Mouse (Mus musculus): ENCODE measurements at regions not wholly inside any gene's neighbourhood (a gene's known extent, or its start where the extent isn't known, plus 50 kb on each side); places are given as distances from the start of the nearest gene placed in this dataset.

DNA sequence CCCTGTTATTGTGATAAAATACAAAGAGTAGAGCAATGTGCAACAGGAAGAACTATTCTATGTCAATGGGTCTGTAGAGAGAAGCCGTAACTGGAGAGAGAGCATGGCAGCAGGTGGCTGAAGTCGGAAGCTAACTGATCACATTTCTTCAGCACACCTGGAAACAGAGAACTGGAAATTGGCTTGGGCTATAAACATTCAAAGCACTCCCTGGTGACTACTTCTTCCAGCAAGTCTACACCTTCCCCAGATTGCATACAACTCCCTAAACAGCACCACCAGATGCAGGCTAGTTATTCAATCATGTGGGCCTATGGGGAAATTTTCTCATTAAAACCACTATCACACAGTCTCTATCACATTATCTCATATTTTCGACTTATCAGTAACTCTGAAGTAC is 413.4 kb downstream of the Basp1 start:
- WGBS = 77% methylated on average over 3 of the region's 3 CpGs
- Histone ChIP-seq H3K4me3 (no peak overlapping the region), H3K27ac (no peak overlapping the region), H3K9ac (no peak overlapping the region), H3K4me2 (replicated peaks) (no peak overlapping the region), H3K27me3 (no peaks in the 10 kb centered on the region), H3K4me1 (no peaks in the 10 kb centered on the region), H3K36me3 (no peaks in the 10 kb centered on the region), H3K9me3 (no peaks in the 10 kb centered on the region)
- no peak for ATAC-seq (ENCODE audit: insufficient number of reproducible peaks, insufficient read depth, low FRiP score, low TSS enrichment)

DNA sequence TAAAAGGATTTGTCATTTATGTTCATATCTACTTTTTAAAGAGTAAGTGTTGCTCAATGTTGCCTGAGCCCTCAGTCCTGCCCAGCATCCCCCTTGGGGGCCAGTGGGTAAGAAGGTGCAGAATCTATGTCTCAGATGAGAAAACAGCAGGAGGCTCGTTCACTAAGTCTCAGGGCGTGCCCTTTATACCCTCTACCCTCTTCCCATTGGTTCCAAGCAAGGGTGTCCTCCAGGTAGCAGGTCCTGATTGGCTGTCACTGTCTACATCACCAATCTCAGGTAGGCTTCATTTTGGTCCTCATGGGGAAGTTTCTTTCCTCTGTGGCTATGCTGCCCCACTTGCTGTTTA is 420.3 kb downstream of the Basp1 start:
- no peaks in the 10 kb centered on the region for H3K4me1 ChIP-seq
- H3K4me2 ChIP-seq (replicated peaks) = no peak overlapping the region
- no peak overlapping the region for H3K9ac ChIP-seq
- H3K27ac ChIP-seq = no peak overlapping the region
- H3K36me3 ChIP-seq = no peaks in the 10 kb centered on the region
- H3K4me3 ChIP-seq = no peak overlapping the region
- no peaks in the 10 kb centered on the region for H3K27me3 ChIP-seq
- 87% methylated on average over 2 of the region's 2 CpGs for WGBS
- no peaks in the 10 kb centered on the region for H3K9me3 ChIP-seq
- no peak for ATAC-seq (ENCODE audit: insufficient number of reproducible peaks, insufficient read depth, low FRiP score, low TSS enrichment)

DNA sequence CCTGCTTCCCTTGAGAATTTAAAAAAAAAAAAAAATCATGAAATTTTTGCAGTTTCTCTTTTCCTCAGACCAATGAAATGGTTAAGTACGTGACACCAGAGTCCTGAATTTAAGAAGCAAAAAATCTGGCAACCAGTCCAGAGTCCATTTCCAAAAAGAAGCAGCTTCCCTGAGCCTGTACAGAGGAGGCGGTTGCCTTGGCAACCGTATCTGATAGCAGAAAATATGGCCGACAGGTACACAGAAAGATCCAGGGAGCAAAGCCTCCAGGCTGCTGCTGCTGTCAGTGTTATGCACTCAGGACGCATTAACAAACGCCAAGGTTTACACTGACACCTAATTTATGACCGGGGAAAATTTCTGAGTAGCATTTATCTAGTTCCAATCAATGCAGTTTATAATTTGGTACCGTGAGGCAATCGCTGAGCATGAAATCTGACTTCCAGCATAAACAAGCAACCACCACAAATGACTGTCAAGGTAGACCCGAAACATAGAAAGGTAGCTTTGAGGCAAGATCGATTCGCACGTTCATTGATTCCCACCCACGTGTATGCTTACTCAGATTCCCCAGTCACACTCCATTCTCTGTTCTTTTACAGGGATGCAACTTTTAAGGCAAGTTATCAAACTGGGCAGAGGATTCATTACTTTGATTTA is 420.8 kb downstream of the Basp1 start:
- H3K9ac ChIP-seq = no peak overlapping the region
- no peaks in the 10 kb centered on the region for H3K36me3 ChIP-seq
- no peaks in the 10 kb centered on the region for H3K27me3 ChIP-seq
- H3K9me3 ChIP-seq = no peaks in the 10 kb centered on the region
- 87% methylated on average over 14 of the region's 14 CpGs for WGBS
- no peak overlapping the region for H3K4me3 ChIP-seq
- no peak overlapping the region for H3K4me2 ChIP-seq (replicated peaks)
- no peaks in the 10 kb centered on the region for H3K4me1 ChIP-seq
- H3K27ac ChIP-seq = no peak overlapping the region
- no peak for ATAC-seq (ENCODE audit: insufficient number of reproducible peaks, insufficient read depth, low FRiP score, low TSS enrichment)

DNA sequence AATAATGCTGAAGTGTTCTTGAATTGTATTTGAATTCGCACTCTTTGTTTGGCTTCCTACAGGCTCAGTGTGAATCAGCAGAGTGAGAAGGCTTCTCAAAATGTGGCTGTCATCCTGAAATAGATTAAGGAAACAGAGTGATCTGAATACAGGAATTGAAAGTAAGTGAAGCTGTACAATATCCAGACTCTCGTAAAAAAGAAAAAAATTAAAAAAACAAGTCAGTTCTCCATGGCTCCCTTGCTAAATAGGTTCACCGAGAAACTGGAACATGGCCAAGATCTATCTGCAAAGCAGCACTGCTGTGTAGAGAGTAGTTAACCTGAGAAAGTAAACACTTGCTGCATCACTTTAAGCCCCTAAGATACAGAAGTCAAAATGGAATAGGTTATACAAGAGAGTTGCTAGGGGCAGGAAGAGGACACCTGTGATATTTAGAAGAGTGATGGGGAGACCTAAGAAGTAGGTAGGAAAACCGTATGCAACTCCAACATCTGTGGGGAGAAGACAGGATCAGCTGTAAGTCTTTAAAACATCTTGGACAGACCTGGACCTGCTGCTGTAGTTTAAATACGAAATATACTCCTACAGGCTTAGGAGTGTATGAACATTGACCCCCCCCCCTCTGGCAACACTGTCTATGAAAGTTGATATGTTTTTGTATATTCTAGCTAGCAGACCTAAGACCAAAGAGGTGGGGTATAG is 423.3 kb downstream of the Basp1 start:
- H3K4me1 ChIP-seq = no peaks in the 10 kb centered on the region
- H3K36me3 ChIP-seq = no peaks in the 10 kb centered on the region
- no peak overlapping the region for H3K4me3 ChIP-seq
- no peak for ATAC-seq (ENCODE audit: insufficient number of reproducible peaks, insufficient read depth, low FRiP score, low TSS enrichment)
- H3K27me3 ChIP-seq = no peaks in the 10 kb centered on the region
- H3K9ac ChIP-seq = no peak overlapping the region
- H3K27ac ChIP-seq = no peak overlapping the region
- no peak overlapping the region for H3K4me2 ChIP-seq (replicated peaks)
- WGBS = 60% methylated on average over 5 of the region's 5 CpGs
- H3K9me3 ChIP-seq = no peaks in the 10 kb centered on the region

DNA sequence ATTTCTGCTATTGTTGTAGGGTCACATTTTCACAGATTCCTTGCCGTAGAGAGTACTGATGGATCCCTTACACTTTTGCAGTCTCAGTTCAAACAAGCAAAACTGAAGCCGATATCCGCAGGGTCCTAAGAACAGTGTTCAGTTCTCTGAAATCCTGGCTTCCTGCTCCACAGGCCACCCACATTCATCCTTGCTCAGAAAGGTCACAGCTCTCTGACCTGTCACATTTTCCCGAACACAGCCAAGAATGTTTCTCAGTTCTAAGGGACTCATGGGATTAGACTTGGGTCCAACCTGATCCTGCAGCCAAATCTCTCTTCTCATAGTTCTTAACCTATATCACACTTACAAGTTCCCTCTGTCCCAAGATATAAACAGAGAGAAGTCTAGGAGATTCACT is 432.7 kb downstream of the Basp1 start:
- ATAC-seq (ENCODE audit: insufficient number of reproducible peaks, insufficient read depth, low FRiP score, low TSS enrichment) = no peak
- Histone ChIP-seq H3K4me3 (no peak overlapping the region), H3K36me3 (no peaks in the 10 kb centered on the region)

DNA sequence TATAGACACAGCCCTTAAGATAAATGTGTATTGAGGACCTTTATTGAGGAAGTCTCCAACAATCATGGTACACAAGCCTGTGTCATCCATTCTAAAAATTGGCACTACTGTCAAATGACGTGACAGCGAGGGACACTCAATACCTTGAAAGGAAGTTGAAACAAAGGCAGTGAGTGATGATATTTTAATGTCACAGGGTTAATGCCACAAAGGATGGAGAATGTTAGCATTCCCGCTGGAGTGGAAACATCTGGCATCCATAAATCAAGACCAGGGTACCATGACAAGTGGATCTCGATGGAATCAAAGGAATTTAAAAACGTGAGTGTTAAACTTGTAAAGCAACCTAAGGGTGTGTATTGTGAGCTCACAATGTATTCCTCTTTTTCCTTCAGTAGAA is 441.5 kb downstream of the Basp1 start:
- WGBS = 20% methylated on average over 5 of the region's 5 CpGs
- Histone ChIP-seq H3K9me3 (no peaks in the 10 kb centered on the region), H3K4me2 (replicated peaks) (no peak overlapping the region), H3K4me1 (no peaks in the 10 kb centered on the region; the same call in 1 of the 2 replicates), H3K4me3 (no peak overlapping the region), H3K27me3 (no peaks in the 10 kb centered on the region), H3K9ac (no peak overlapping the region), H3K27ac (no peak overlapping the region), H3K36me3 (no peaks in the 10 kb centered on the region)
- no peak for ATAC-seq (ENCODE audit: insufficient number of reproducible peaks, insufficient read depth, low FRiP score, low TSS enrichment)

More for the DNA sequence above, 432.7 kb downstream of the Basp1 start:
- WGBS = 15% methylated on average over 4 of the region's 4 CpGs
- no peak overlapping the region for H3K9ac ChIP-seq
- no peaks in the 10 kb centered on the region for H3K4me1 ChIP-seq
- H3K9me3 ChIP-seq = no peaks in the 10 kb centered on the region
- H3K4me2 ChIP-seq (replicated peaks) = no peak overlapping the region
- no peak overlapping the region for H3K27ac ChIP-seq
- no peaks in the 10 kb centered on the region for H3K27me3 ChIP-seq

DNA sequence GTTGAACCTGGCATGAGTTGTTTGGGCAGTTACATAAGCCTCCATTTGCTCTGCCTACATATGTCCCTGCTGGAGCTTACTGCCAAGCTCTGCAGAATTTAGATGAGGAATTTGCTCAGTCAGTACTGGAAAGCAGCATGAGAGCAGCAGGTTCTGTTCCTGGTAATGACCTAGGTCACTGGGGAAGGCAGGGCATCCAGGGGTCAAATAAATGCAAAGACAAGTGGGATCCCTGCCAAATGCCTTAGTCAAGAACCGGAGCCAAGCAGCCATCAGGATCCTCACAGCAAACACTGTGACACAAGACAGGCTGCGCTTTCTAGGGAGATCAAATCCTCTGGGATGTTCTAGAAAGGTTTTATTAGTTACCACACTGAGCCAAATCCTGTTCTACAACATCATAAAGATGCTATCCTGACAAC is 444.2 kb downstream of the Basp1 start:
- Histone ChIP-seq H3K9me3 (no peaks in the 10 kb centered on the region), H3K4me3 (no peak overlapping the region), H3K36me3 (no peaks in the 10 kb centered on the region), H3K9ac (no peak overlapping the region), H3K27ac (no peak overlapping the region), H3K4me2 (replicated peaks) (no peak overlapping the region), H3K4me1 (no peaks in the 10 kb centered on the region; the same call in 1 of the 2 replicates), H3K27me3 (no peaks in the 10 kb centered on the region)
- ATAC-seq (ENCODE audit: insufficient number of reproducible peaks, insufficient read depth, low FRiP score, low TSS enrichment) = no peak
- WGBS = 51% methylated on average over 2 of the region's 2 CpGs

DNA sequence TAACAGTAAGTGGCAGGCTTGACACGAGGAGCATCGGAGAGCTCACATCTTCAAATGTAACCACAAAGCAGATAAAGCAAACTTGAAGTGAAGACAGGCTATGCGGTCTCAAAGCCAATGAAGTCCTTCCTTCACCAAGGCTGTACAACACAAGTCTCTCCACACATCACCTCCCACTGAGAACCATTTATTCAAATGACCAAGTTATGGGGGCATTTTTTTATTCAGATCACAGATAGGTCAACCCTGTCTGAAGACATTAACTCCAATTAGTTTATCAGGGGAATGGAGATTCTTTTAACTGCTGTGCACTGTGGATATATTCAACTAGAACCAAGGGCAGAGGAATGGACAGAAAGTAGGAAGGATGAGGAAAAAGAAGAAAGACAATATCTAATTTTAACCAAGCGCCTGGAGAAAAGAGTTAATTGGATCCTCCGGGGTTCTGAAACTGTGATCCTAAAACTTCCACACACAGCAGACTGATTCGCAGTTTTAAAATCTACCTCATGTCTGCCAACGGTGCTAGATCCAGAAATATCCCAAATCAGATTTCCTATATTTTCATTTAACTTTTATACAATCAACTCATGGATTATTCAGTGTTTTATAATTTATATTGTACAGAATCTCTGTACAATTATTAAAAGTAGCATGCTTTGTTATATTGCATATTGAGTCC is 444.8 kb downstream of the Basp1 start:
- Histone ChIP-seq H3K9me3 (no peaks in the 10 kb centered on the region), H3K4me2 (replicated peaks) (no peak overlapping the region), H3K27ac (no peak overlapping the region), H3K4me3 (no peak overlapping the region), H3K36me3 (no peaks in the 10 kb centered on the region), H3K9ac (no peak overlapping the region), H3K4me1 (no peaks in the 10 kb centered on the region; the same call in 1 of the 2 replicates), H3K27me3 (no peaks in the 10 kb centered on the region)
- 88% methylated on average over 7 of the region's 7 CpGs for WGBS
- no peak for ATAC-seq (ENCODE audit: insufficient number of reproducible peaks, insufficient read depth, low FRiP score, low TSS enrichment)

DNA sequence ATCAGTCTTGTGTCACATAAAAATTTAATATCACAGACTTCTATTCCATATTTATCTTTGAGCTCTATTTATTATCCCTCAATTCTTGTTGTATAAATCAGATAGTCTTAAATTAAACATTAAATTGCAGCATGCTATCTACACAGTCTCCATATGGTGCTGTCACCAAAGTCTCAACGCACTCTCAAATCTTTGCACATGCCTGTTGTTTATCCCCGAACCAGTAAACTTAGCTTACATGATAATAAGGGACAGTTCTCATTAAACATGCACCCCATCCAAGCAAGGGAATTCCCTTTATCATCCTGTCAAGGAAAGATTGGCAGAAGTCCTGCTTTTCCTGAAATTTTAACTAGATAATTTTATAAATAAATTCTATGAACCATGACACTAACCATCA is 483.8 kb downstream of the Basp1 start:
- Histone ChIP-seq H3K27ac (no peak overlapping the region), H3K27me3 (no peaks in the 10 kb centered on the region), H3K36me3 (no peaks in the 10 kb centered on the region), H3K9me3 (no peaks in the 10 kb centered on the region), H3K4me3 (no peak overlapping the region), H3K9ac (no peak overlapping the region), H3K4me1 (no peaks in the 10 kb centered on the region), H3K4me2 (replicated peaks) (no peak overlapping the region)
- ATAC-seq (ENCODE audit: insufficient number of reproducible peaks, insufficient read depth, low FRiP score, low TSS enrichment) = no peak
- WGBS = 78% methylated on average over 2 of the region's 2 CpGs

DNA sequence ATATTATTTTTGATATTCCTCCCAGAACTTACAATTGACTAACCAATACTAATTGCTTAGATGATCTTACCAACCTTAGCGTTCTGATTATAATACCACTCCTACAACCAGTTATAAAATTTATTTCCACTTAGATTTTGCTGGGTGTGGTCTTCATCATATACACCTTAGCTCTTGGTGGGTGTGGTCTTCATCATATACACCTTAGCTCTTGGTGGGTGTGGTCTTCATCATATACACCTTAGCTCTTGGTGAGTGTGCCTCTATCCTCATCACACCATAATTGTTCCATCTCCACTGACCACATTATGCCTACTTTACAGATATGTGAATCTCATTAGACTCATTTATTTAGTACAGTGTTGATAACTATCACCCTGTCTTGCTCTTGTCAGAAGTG is 501.7 kb downstream of the Basp1 start:
- no peaks in the 10 kb centered on the region for H3K27me3 ChIP-seq
- H3K27ac ChIP-seq = no peak overlapping the region
- H3K4me2 ChIP-seq (replicated peaks) = no peak overlapping the region
- no peak for ATAC-seq (ENCODE audit: insufficient number of reproducible peaks, insufficient read depth, low FRiP score, low TSS enrichment)
- no peaks in the 10 kb centered on the region for H3K36me3 ChIP-seq
- no peaks in the 10 kb centered on the region for H3K9me3 ChIP-seq
- WGBS = 75% methylated on average over 1 of the region's 1 CpGs
- no peak overlapping the region for H3K4me3 ChIP-seq
- H3K9ac ChIP-seq = no peak overlapping the region
- no peaks in the 10 kb centered on the region for H3K4me1 ChIP-seq

DNA sequence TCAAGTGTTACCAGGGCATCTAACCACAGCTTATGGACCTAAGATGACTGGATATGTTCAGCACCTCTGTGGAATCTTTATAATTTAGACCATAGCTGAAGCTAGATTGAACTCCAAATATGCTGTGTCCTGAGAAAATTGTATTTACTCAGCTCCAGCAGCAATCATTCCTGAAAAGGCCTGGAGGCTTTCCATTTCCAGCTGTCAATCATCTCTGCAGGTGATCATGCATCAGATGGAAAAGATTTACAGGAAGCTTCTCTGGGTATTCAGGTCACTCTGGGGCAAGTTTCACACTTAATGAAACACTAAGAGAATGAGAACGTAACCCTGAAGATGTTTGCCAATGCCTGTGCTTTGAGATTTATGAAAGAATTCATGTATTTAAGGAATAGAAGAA is 502.1 kb downstream of the Basp1 start:
- H3K27me3 ChIP-seq = no peaks in the 10 kb centered on the region
- no peak for ATAC-seq (ENCODE audit: insufficient number of reproducible peaks, insufficient read depth, low FRiP score, low TSS enrichment)
- 65% methylated on average over 1 of the region's 1 CpGs for WGBS

DNA sequence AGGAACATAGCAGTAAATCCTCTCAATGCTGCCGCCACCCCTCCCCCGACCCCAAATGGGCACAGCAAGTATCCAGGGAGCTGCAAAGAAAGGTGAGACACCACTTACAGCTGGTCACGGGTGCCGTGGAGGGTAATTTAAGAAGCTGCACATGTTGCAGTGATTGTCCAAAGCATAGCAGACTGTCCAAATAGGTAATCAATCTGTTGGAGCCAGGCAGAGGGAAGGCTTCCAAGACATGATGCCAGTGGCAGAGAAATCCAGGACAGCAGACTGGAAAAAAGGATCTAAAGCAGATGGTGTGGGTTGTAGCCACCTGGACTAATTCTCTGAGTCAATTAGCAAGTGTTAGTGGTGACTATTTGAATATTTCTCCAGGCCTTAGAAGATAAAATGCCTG is 506.6 kb downstream of the Basp1 start:
- no peak for ATAC-seq (ENCODE audit: insufficient number of reproducible peaks, insufficient read depth, low FRiP score, low TSS enrichment)
- WGBS = 46% methylated on average over 4 of the region's 4 CpGs
- H3K9ac ChIP-seq = no peak overlapping the region

More for the DNA sequence above, 502.1 kb downstream of the Basp1 start:
- H3K9ac ChIP-seq = no peak overlapping the region
- no peaks in the 10 kb centered on the region for H3K36me3 ChIP-seq
- no peaks in the 10 kb centered on the region for H3K4me1 ChIP-seq
- H3K4me3 ChIP-seq = no peak overlapping the region
- no peak overlapping the region for H3K27ac ChIP-seq
- H3K4me2 ChIP-seq (replicated peaks) = no peak overlapping the region
- no peaks in the 10 kb centered on the region for H3K9me3 ChIP-seq

More for the DNA sequence above, 506.6 kb downstream of the Basp1 start:
- H3K9me3 ChIP-seq = no peaks in the 10 kb centered on the region
- H3K4me3 ChIP-seq = no peak overlapping the region
- H3K36me3 ChIP-seq = no peaks in the 10 kb centered on the region
- no peak overlapping the region for H3K4me2 ChIP-seq (replicated peaks)
- no peaks in the 10 kb centered on the region for H3K4me1 ChIP-seq
- H3K27ac ChIP-seq = no peak overlapping the region
- no peaks in the 10 kb centered on the region for H3K27me3 ChIP-seq
